Mouse (Mus musculus): ENCODE measurements around the gene Slc12a4. TPM values are rescaled to one million over a fixed set of nuclear protein-coding genes. Genes with fewer than 3 reads are reported as not detected.
A peak's percentile ranks its signal among the peaks of the same experiment; 100 is the strongest.
"Not testable (repeated sequence)": the region's sequence is repeated elsewhere in the genome, so short reads cannot be mapped to it uniquely, and the experiment has no call there.

Slc12a4 gene
- polyA plus RNA-seq (2012; rRNA removed): 34.9 and 36.1 TPM in 2 replicates

- Histone ChIP-seq H3K27ac (ENCODE audit: insufficient read depth, low read length) (no peak within 1 kb of the TSS), H3K27me3 (ENCODE audit: control insufficient read depth, insufficient read depth, low read length) (peaks cover 4% of the 10 kb centered on the region; the same call in 1 of the 2 replicates), H3K4me1 (ENCODE audit: control insufficient read depth, insufficient read depth, low read length) (peaks cover 3% of the 10 kb centered on the region; the same call in 1 of the 2 replicates), H3K4me3 (replicated peaks; ENCODE audit: insufficient read depth, low read depth, low read length) (peak within 1 kb of the TSS; percentile 40)
- 1% methylated on average over 45 of the region's 47 CpGs for WGBS
- TF ChIP-seq CTCF (IDR thresholded peaks at IDR 0.05; ENCODE audit: borderline replicate concordance, insufficient read depth, low read depth, low read length) (no peak), POLR2A (IDR thresholded peaks at IDR 0.05; ENCODE audit: borderline replicate concordance, insufficient read depth, low read length) (no peak)
- DNase-seq: no peak
Measured at GRCm38 (mm10) chr8:105965905-105966341, at the start of gene Slc12a4. Gene Slc12a4, minus strand, starts transcription at chr8:105966097.

GRCm38 (mm10) chr8:106012203-106012602, 46.3 kb upstream of the Slc12a4 start:
- not testable (repeated sequence) for H3K4me1 ChIP-seq (ENCODE audit: control insufficient read depth, insufficient read depth, low read length); DNase-seq; H3K27ac ChIP-seq (ENCODE audit: insufficient read depth, low read length); H3K4me3 ChIP-seq (replicated peaks; ENCODE audit: insufficient read depth, low read depth, low read length); H3K27me3 ChIP-seq (ENCODE audit: control insufficient read depth, insufficient read depth, low read length)
- WGBS: 77% methylated on average over 8 of the region's 8 CpGs

- peaks cover 8% of the 10 kb centered on the region for H3K4me1 ChIP-seq (ENCODE audit: control insufficient read depth, insufficient read depth, low read length)
- TF ChIP-seq POLR2A (IDR thresholded peaks at IDR 0.05; ENCODE audit: borderline replicate concordance, insufficient read depth, low read length) (no peak), CTCF (IDR thresholded peaks at IDR 0.05; ENCODE audit: borderline replicate concordance, insufficient read depth, low read depth, low read length) (no peak)
- peak within 1 kb of the TSS; percentile 78 for H3K4me3 ChIP-seq (replicated peaks; ENCODE audit: insufficient read depth, low read depth, low read length)
- WGBS: under 1% methylated on average over 6 of the region's 6 CpGs
- H3K27me3 ChIP-seq (ENCODE audit: control insufficient read depth, insufficient read depth, low read length): no peaks in the 10 kb centered on the region
- no peak for DNase-seq
- H3K27ac ChIP-seq (ENCODE audit: insufficient read depth, low read length): peak within 1 kb of the TSS; percentile 31
Measured at GRCm38 (mm10) chr8:106011643-106011986, 45.7 kb upstream of the Slc12a4 start, which contains the start of gene Ddx28. Gene Ddx28, minus strand, starts transcription at chr8:106011882.

- H3K27ac ChIP-seq (ENCODE audit: insufficient read depth, low read length): peak overlapping the region; percentile 31
- H3K27me3 ChIP-seq (ENCODE audit: control insufficient read depth, insufficient read depth, low read length): no peaks in the 10 kb centered on the region
- DNase-seq: peak; percentile 94 to 96
- 1% methylated on average over 74 of the region's 74 CpGs for WGBS
- H3K4me3 ChIP-seq (replicated peaks; ENCODE audit: insufficient read depth, low read depth, low read length): peak overlapping the region; percentile 78
- peaks cover 8% of the 10 kb centered on the region for H3K4me1 ChIP-seq (ENCODE audit: control insufficient read depth, insufficient read depth, low read length)
- TF ChIP-seq POLR2A (IDR thresholded peaks at IDR 0.05; ENCODE audit: borderline replicate concordance, insufficient read depth, low read length) (peak; percentile 79), CTCF (IDR thresholded peaks at IDR 0.05; ENCODE audit: borderline replicate concordance, insufficient read depth, low read depth, low read length) (no peak)
Measured at GRCm38 (mm10) chr8:106010748-106011642, 45.1 kb upstream of the Slc12a4 start.

- H3K4me3 ChIP-seq (replicated peaks; ENCODE audit: insufficient read depth, low read depth, low read length); H3K27me3 ChIP-seq (ENCODE audit: control insufficient read depth, insufficient read depth, low read length); H3K4me1 ChIP-seq (ENCODE audit: control insufficient read depth, insufficient read depth, low read length); H3K27ac ChIP-seq (ENCODE audit: insufficient read depth, low read length); DNase-seq: not testable (repeated sequence)
- WGBS: 64% methylated on average over 3 of the region's 3 CpGs
Measured at GRCm38 (mm10) chr8:106007891-106008290, 42.0 kb upstream of the Slc12a4 start.

- no peak overlapping the region for H3K4me3 ChIP-seq (replicated peaks; ENCODE audit: insufficient read depth, low read depth, low read length)
- no peak overlapping the region for H3K27ac ChIP-seq (ENCODE audit: insufficient read depth, low read length)
- H3K4me1 ChIP-seq (ENCODE audit: control insufficient read depth, insufficient read depth, low read length): peaks cover 10% of the 10 kb centered on the region
- no peak for TF ChIP-seq CTCF (IDR thresholded peaks at IDR 0.05; ENCODE audit: borderline replicate concordance, insufficient read depth, low read depth, low read length)
- no peak for TF ChIP-seq POLR2A (IDR thresholded peaks at IDR 0.05; ENCODE audit: borderline replicate concordance, insufficient read depth, low read length)
- DNase-seq: no peak
- 86% methylated on average over 3 of the region's 3 CpGs for WGBS
- no peaks in the 10 kb centered on the region for H3K27me3 ChIP-seq (ENCODE audit: control insufficient read depth, insufficient read depth, low read length)
Measured at GRCm38 (mm10) chr8:106007135-106007534, 41.2 kb upstream of the Slc12a4 start.

GRCm38 (mm10) chr8:106006413-106006812, 40.5 kb upstream of the Slc12a4 start:
- Histone ChIP-seq H3K27ac (ENCODE audit: insufficient read depth, low read length) (no peak overlapping the region), H3K27me3 (ENCODE audit: control insufficient read depth, insufficient read depth, low read length) (no peaks in the 10 kb centered on the region), H3K4me3 (replicated peaks; ENCODE audit: insufficient read depth, low read depth, low read length) (no peak overlapping the region), H3K4me1 (ENCODE audit: control insufficient read depth, insufficient read depth, low read length) (peaks cover 11% of the 10 kb centered on the region)
- 93% methylated on average over 4 of the region's 4 CpGs for WGBS
- TF ChIP-seq CTCF (IDR thresholded peaks at IDR 0.05; ENCODE audit: borderline replicate concordance, insufficient read depth, low read depth, low read length) (peak; percentile 14; the same call in 1 of the 2 replicates), POLR2A (IDR thresholded peaks at IDR 0.05; ENCODE audit: borderline replicate concordance, insufficient read depth, low read length) (no peak)
- DNase-seq: no peak

GRCm38 (mm10) chr8:106005875-106006274, 40.0 kb upstream of the Slc12a4 start, which contains the start of gene Dpep2nb:
Gene Dpep2nb, minus strand, starts transcription at chr8:106005975.
- 83% methylated on average over 4 of the region's 4 CpGs for WGBS
- Histone ChIP-seq H3K27ac (ENCODE audit: insufficient read depth, low read length) (no peak within 1 kb of the TSS), H3K4me3 (replicated peaks; ENCODE audit: insufficient read depth, low read depth, low read length) (no peak within 1 kb of the TSS), H3K27me3 (ENCODE audit: control insufficient read depth, insufficient read depth, low read length) (no peaks in the 10 kb centered on the region), H3K4me1 (ENCODE audit: control insufficient read depth, insufficient read depth, low read length) (peaks cover 15% of the 10 kb centered on the region)
- no peak for TF ChIP-seq POLR2A (IDR thresholded peaks at IDR 0.05; ENCODE audit: borderline replicate concordance, insufficient read depth, low read length)
- TF ChIP-seq CTCF (IDR thresholded peaks at IDR 0.05; ENCODE audit: borderline replicate concordance, insufficient read depth, low read depth, low read length): no peak
- no peak for DNase-seq

Data from cerebellum, adult 2 months (tissue).